18 mouse cellular contexts compared by ENCODE assay signal in the genomic region with DNA sequence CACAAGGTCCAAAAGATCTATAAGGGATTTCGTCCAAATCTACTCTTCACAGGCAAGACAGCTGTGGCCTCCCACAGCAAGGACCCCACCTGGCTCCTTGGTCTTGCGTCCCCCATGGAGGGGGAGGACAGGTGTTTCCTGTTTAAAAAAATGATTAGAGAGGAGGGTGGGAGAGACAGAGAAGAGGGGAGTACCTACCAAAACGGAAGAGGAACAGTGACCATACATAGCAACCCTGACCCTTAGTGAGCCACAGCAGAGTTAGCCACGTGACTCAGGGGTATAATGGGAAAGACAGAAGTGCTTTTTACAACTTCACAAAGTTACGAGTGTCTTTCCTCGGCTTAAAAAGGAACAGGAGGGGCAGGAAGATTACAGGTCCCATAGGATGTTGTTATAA. TPM values are rescaled to one million over a fixed set of nuclear protein-coding genes. Genes with fewer than 3 reads are reported as not detected.
A peak's percentile ranks its signal among the peaks of the same experiment; 100 is the strongest.
DNase-seq lines count a peak whose midpoint lies in the region; ATAC-seq lines count a peak whose summit lies in the region.
"Had no signal": no experiment of that assay in that cellular context is flagged by ENCODE, and none has a peak within 500 bp of the region (broad histone marks: within the 10 kb centered on the region; RNA-seq: fewer than 3 reads in every experiment).

No protein-coding gene starts in this region.

- DNase-seq in spleen, postnatal 36 days (ENCODE audit: low spot score in 2 of 2), result peak; percentile 70 to 75
- no peak for DNase-seq in spleen, postnatal 14 days (ENCODE audit: low spot score in 2 of 2)
- peak; percentile 23 to 30 for DNase-seq in thymus, postnatal 10 days (ENCODE audit: low spot score in 2 of 2)
- DNase-seq in heart, postnatal 36 days, result no peak
- no peak for DNase-seq in c-Kit-positive CD71-positive TER-119-positive erythroid progenitor cells, embryonic 14.5 days (ENCODE audit: low spot score)
- no peak for DNase-seq in heart, postnatal 14 days
- DNase-seq: adrenal gland, postnatal 10 days; cerebellum, adult 11-12 months; cerebellum, postnatal 36 days; forebrain, postnatal 0 days; gastrocnemius, postnatal 36 days; heart, postnatal 4 days; kidney, adult 11 months; layer of hippocampus, postnatal 36 days; lung, adult 2 months; right cerebral cortex, postnatal 4 days had no signal

- ATAC-seq in megakaryocyte, adult 5-6 weeks (ENCODE audit: poor library complexity, severe bottlenecking), result peak; percentile 30
- ATAC-seq: forebrain, postnatal 0 days; Patski had no signal

- intact Hi-C loops in heart, postnatal 36 days (cut with DNase I), result no loop called here
- intact Hi-C loops in heart, postnatal 14 days (cut with DNase I), result no loop called here

RNA-seq across cellular contexts. Expression of gene Dusp22, which starts 26.8 kb away (rescaled TPM):
- total RNA-seq in megakaryocyte, adult 5-6 weeks (2015), result 77.1 and 97.8 TPM in 2 replicates
- total RNA-seq in megakaryocyte, adult 5-6 weeks (2017), result 58.1 and 65.5 TPM in 2 replicates
- total RNA-seq in heart, postnatal 36 days (2021), result 10 to 100 TPM; 21.9 to 26.1 TPM
- 10 to 100 TPM; 19.6 to 19.9 TPM for total RNA-seq in heart, postnatal 14 days (2021)

Comparison
In these comparisons a context has a peak if more than half of its experiments do, and no peak if none do; other contexts are left out.
1. DNase-seq: peak in spleen, postnatal 36 days (2 of 2) and thymus, postnatal 10 days (2 of 2); none in spleen, postnatal 14 days (0 of 2), heart, postnatal 36 days (0 of 2), c-Kit-positive CD71-positive TER-119-positive erythroid progenitor cells, embryonic 14.5 days (single experiment) and heart, postnatal 14 days (0 of 2).